Mouse (Mus musculus) liver, postnatal 0 days (tissue): ENCODE measurements at regions not wholly inside any gene's neighbourhood (a gene's known extent, or its start where the extent isn't known, plus 50 kb on each side); places are given as distances from the start of the nearest gene placed in this dataset.

Source experiments
- CTCF ChIP-seq: sonication (generic); IDR thresholded peaks from 2 replicates; pipeline ENCODE4 v1.5.1; 2016; ENCODE audit warnings: antibody characterized with exemption, low read depth
- EP300 ChIP-seq: IDR thresholded peaks from 2 replicates; pipeline ENCODE4 v1.6.1; 2016; ENCODE audit warnings: antibody characterized with exemption, low read depth, mild to moderate bottlenecking

- no peak for TF ChIP-seq CTCF
- TF ChIP-seq EP300: no peak
These were observed 743.8 kb downstream of the 4930447A16Rik start for GRCm38 (mm10) chr15:38169191-38169590.
